Mouse (Mus musculus) frontal cortex, postnatal 14 days (tissue): ENCODE measurements around the gene Aktip.

Source experiments
- DNase-seq, 2 experiments: peaks; one replicate each; pipeline ENCODE4 v3.0.0; 2022; ENCODE audit warnings: low spot score in 2 of 2

The Aktip gene

GRCm38 (mm10) chr8:91199876-91200275 is at the start of gene Aktip:
Aktip (minus strand) TSS chr8:91199976.
- no peak for DNase-seq

GRCm38 (mm10) chr8:91245821-91246454 is 46.2 kb upstream of the Aktip start:
- DNase-seq: no peak

GRCm38 (mm10) chr8:91242721-91243120 is 42.9 kb upstream of the Aktip start:
- DNase-seq: no peak

- DNase-seq: no peak
Measured at GRCm38 (mm10) chr8:91241873-91242519, 42.2 kb upstream of the Aktip start.

- DNase-seq: no peak
Measured at GRCm38 (mm10) chr8:91241371-91241770, 41.6 kb upstream of the Aktip start.

- DNase-seq: no peak
Measured at GRCm38 (mm10) chr8:91237191-91237590, 37.4 kb upstream of the Aktip start.

GRCm38 (mm10) chr8:91234097-91234496 is 34.3 kb upstream of the Aktip start:
- DNase-seq: no peak

GRCm38 (mm10) chr8:91227421-91227841 is 27.7 kb upstream of the Aktip start:
- DNase-seq: no peak

GRCm38 (mm10) chr8:91224227-91224626 is 24.5 kb upstream of the Aktip start:
- DNase-seq: no peak

- DNase-seq: no peak
Measured at GRCm38 (mm10) chr8:91221841-91222240, 22.1 kb upstream of the Aktip start.

GRCm38 (mm10) chr8:91218271-91218670 is 18.5 kb upstream of the Aktip start:
- no peak for DNase-seq

- no peak for DNase-seq
Measured at GRCm38 (mm10) chr8:91217062-91217905, 17.5 kb upstream of the Aktip start.

GRCm38 (mm10) chr8:91214287-91214686 is 14.5 kb upstream of the Aktip start:
- no peak for DNase-seq

GRCm38 (mm10) chr8:91212948-91213347 is 13.2 kb upstream of the Aktip start:
- DNase-seq: no peak

- DNase-seq: no peak
Measured at GRCm38 (mm10) chr8:91209658-91210057, 9.9 kb upstream of the Aktip start.

- no peak for DNase-seq
Measured at GRCm38 (mm10) chr8:91207676-91208075, 7.9 kb upstream of the Aktip start.

GRCm38 (mm10) chr8:91205897-91206296 is 6.1 kb upstream of the Aktip start:
- no peak for DNase-seq

GRCm38 (mm10) chr8:91201184-91201583 is 1.4 kb upstream of the Aktip start:
- no peak for DNase-seq

GRCm38 (mm10) chr8:91198036-91198435 is 1.7 kb downstream of the Aktip start:
- no peak for DNase-seq

GRCm38 (mm10) chr8:91197233-91197632 is 2.5 kb downstream of the Aktip start:
- DNase-seq: no peak

GRCm38 (mm10) chr8:91196661-91197060 is 3.1 kb downstream of the Aktip start:
- DNase-seq: no peak

GRCm38 (mm10) chr8:91194081-91194480 is 5.7 kb downstream of the Aktip start:
- DNase-seq: no peak

GRCm38 (mm10) chr8:91192941-91193340 is 6.8 kb downstream of the Aktip start:
- DNase-seq: no peak
